Mouse (Mus musculus): Measurements from ENCODE around the gene Npas2. TPM values are rescaled to one million over a fixed set of nuclear protein-coding genes. Genes with fewer than 3 reads are reported as not detected.

The Npas2 gene
- polyA plus RNA-seq (2012; rRNA removed) = 0.70 and 0.73 TPM in 2 replicates

DNA sequence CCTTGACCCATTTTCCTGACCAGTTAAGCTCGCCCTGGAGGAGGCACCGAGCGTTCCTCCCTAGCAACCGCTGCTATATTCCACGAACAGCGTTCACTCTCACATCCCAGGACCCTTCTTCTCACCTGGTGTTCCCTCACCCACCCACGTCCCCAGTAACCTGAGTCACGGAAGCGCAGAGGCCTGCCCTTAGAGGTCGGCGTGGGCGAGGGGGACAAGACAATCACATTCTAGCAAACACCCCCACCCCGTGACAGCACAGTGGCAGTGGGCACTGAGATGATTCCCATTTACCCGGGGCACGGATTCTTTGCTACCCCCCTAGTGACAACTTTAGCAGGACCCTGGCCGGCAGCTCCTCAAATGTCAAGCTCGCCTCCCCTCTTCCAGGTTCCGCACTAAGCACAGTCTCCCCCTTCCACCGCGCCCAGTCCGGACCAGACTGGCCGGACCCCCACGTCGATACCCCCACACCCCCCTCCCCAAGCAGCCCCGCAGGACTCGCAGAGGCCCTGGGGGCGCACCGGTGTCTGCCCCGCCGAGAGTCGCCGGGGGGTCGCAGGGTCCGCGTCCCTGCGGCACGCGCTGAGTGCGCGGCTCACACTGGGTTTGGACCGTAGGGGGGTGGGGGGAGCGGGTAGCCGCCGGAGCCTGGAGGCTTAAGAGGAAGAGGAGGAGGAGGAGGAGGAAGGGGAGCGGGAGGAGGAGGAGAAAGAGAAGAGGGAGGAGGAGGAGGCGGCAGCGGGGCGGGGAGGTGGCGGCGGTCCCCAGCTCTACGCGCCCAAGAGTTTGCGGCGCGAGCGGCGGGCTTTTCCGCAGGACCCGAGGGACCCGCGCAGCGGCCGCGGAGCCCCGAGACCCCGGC, at the start of gene Npas2:
Gene Npas2, plus strand, starts transcription at position 735 of the 865 bp plus-strand sequence.

DNA sequence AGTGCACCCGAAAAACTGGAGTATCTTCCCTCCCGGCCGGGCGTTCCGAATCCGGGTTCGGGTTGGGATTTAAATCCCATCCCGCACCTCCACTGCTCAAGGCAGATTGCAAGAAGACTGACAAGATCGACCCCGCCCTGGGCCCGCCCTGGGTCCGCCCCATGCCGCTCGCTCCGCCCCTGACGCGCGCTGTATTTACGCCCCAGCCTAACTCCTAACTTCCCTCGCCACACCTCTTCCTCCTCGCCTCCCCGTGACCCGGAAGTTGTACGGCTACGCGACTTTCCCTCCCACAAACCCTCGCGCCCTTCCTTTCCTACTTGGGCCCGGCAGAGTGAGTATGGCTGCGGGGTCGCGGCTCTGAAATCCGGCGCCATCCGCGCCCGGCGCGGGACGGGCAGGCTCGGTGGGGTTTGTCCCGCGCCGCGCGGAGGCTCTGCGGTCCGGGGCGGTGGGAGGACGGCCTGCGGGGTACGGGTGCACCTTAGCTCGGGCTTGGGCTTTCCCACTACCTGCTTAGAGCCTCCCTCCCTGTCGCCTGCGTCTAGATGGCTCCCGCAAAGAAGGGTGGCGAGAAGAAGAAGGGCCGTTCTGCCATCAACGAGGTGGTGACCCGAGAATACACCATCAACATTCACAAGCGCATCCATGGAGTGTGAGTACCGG, 174.2 kb downstream of the Npas2 start, which contains the start of gene Rpl31:
Gene Rpl31, plus strand, starts transcription at position 242 of the 666 bp plus-strand sequence.

Other genes with a start within 250 kb of the Npas2 start
- gene Pdcl3, start 208.1 kb upstream of the Npas2 start, polyA plus RNA-seq (2012; rRNA removed) = 97.1 and 109 TPM in 2 replicates
- 1,800 and 1,946 TPM in 2 replicates for gene Rpl31, start 174.1 kb downstream of the Npas2 start, polyA plus RNA-seq (2012; rRNA removed)

All from central nervous system, embryonic 14 days (tissue).